Mouse (Mus musculus) embryonic facial prominence, embryonic 10.5 days (tissue): ENCODE results near the gene Ing1. TPM values are rescaled to one million over a fixed set of nuclear protein-coding genes. Genes with fewer than 3 reads are reported as not detected.

Experiments used
- DNase-seq: peaks from one replicate; pipeline ENCODE4 v3.0.0-alpha.2; 2017; ENCODE audit warnings: low spot score
- H3K27ac ChIP-seq: fragments of 300-500 bp; sonication (generic); replicated peaks from 2 replicates; pipeline ENCODE4 v1.5.1; 2016; ENCODE audit warnings: mild to moderate bottlenecking
- H3K27me3 ChIP-seq: fragments of 300-500 bp; sonication (generic); replicated peaks from 2 replicates; pipeline ENCODE4 v1.6.1; 2016; ENCODE audit warnings: low read depth, mild to moderate bottlenecking; ENCODE audit not compliant: poor library complexity, severe bottlenecking
- H3K36me3 ChIP-seq: fragments of 300-500 bp; sonication (generic); replicated peaks from 2 replicates; pipeline ENCODE4 v1.6.1; 2016; ENCODE audit warnings: mild to moderate bottlenecking, moderate library complexity
- H3K4me1 ChIP-seq: fragments of 300-500 bp; sonication (generic); 2 replicates; pipeline ENCODE4 v1.6.1; 2016
- H3K4me3 ChIP-seq: fragments of 300-500 bp; sonication (generic); 2 replicates; pipeline ENCODE4 v1.5.1; 2016; ENCODE audit warnings: mild to moderate bottlenecking, moderate library complexity
- H3K9me3 ChIP-seq: fragments of 300-500 bp; sonication (generic); 2 replicates; pipeline ENCODE4 v1.6.1; 2016; ENCODE audit warnings: mild to moderate bottlenecking
- WGBS: fragments of 180-500 bp; shearing (Covaris S2); methylation state at CpG from one replicate; pipeline ENCODE4 v1.1.7; 2016; 5-methylcytosine and 5-hydroxymethylcytosine counted together
- polyA plus RNA-seq: library from polyadenylated mRNA; unstranded; fragments of >200 nt; fragmentation: Nextera tagmentation; extraction: Ambion mirVana; gene quantifications from 2 replicates; pipeline ENCODE4 v1.2.1, GENCODE M21; 2016

Gene Ing1
- polyA plus RNA-seq: 31.1 and 32.6 TPM in 2 replicates

DNA sequence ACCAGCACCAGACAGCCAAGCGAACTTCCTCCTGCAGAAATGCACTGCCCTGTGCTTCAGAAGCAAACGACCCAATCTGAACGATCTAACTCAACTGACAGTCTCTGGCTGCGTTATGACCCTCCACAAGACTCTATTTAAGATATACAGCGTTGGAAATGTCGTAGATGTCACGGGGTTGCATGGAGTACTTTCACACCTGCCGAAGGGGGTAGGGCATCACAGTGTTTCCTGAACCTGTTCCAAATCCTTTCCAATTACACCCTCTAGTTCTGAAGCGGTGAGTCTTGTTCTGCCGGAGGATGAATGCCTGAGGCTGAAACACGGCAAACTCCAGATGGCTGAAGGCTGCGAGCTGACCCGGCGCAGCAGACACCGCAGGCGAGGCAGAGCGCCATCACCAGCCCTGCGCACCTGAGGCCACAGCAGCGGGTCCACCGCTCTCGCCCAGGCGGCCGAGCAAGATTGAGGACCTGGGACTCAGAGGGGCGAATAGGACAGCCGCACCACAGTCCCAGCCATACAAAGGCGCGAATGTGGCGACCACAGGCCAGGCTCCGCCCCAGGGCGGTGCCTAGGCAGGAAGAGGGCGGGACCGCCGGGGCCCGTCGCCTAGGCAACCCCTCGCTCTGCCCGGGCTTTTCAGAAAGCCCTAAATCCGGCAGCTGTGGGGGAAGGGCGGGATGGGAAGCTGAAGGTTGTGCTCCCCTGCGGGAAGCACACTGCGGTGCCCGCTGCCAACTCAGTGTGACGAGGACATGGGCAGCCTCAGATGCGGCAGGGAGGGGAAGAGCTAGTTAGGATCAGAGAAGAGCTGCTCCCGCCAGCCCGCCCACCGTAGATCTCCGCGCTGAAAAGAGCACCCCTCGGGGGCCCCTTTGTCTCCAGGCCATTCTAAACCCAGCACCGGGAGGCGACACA is at the start of gene Ing1:
Gene Ing1, plus strand, starts transcription at position 773 of the 921 bp plus-strand sequence.
- under 1% methylated on average over 52 of the region's 52 CpGs for WGBS
- no peaks in the 10 kb centered on the region for H3K36me3 ChIP-seq
- peak within 1 kb of the TSS; percentile 99 for H3K27ac ChIP-seq
- peak; percentile 98 for DNase-seq
- H3K4me3 ChIP-seq: peak within 1 kb of the TSS; percentile 94
- H3K4me1 ChIP-seq: peaks cover 41% of the 10 kb centered on the region
- no peaks in the 10 kb centered on the region for H3K9me3 ChIP-seq
- H3K27me3 ChIP-seq: 0 out of 2 replicates have a peak, but pooled peaks cover 4% of the 10 kb centered on the region

DNA sequence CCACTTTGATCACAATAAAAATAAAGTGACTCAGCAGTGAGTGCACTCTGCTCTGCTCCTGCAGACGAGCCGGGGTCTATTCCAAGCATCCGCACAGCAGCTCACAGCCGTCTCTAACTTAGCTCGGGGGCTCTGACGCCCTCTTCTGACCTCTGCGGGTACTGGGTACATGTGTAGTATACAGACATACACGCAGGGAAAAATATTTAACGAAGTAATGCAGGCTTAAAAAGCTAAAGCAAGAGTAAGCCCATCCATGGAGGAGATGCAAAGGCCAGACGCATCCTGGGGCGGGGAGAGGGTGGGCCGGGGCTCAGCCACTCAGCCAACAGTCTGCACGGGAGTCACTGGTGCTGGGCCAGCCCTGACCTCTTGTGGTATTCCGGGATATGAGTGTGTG is 49.3 kb upstream of the Ing1 start:
- 83% methylated on average over 14 of the region's 14 CpGs for WGBS
- H3K4me1 ChIP-seq: 0 out of 2 replicates have a peak, but pooled peaks cover 2% of the 10 kb centered on the region
- H3K27me3 ChIP-seq: no peaks in the 10 kb centered on the region
- no peaks in the 10 kb centered on the region for H3K9me3 ChIP-seq
- H3K27ac ChIP-seq: no peak overlapping the region
- no peak for DNase-seq
- no peak overlapping the region for H3K4me3 ChIP-seq
- H3K36me3 ChIP-seq: peaks cover 98% of the 10 kb centered on the region

DNA sequence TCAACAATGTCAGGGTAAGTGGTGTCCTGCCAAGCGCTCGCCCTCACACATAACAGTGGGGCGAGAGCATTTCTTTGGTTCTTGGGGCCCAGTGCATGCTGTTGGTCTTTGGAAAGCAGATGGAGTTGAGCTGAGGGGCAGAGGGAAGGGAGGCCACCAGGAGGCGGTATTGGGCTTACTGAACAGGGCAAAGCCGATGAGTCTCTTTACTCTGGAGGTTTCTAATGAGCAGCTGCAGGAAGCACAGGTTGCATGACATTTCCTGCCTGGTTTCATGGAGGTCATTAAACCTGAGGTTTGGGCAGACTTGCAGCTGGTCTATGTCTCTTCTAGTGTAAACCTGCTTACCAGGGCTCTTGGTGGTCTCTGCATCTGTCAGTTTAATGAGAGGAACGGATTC is 48.6 kb upstream of the Ing1 start:
- no peak overlapping the region for H3K4me3 ChIP-seq

GRCm38 (mm10) chr8:11508880-11509279 is 46.5 kb upstream of the Ing1 start:
- Histone ChIP-seq H3K4me3 (no peak overlapping the region), H3K9me3 (no peaks in the 10 kb centered on the region), H3K27ac (no peak overlapping the region), H3K4me1 (0 out of 2 replicates have a peak, but pooled peaks cover 2% of the 10 kb centered on the region), H3K27me3 (no peaks in the 10 kb centered on the region), H3K36me3 (peaks cover 99% of the 10 kb centered on the region)
- 85% methylated on average over 10 of the region's 10 CpGs for WGBS
- DNase-seq: no peak

More for the DNA sequence above, 48.6 kb upstream of the Ing1 start:
- no peaks in the 10 kb centered on the region for H3K27me3 ChIP-seq
- 0 out of 2 replicates have a peak, but pooled peaks cover 2% of the 10 kb centered on the region for H3K4me1 ChIP-seq
- peaks cover 99% of the 10 kb centered on the region for H3K36me3 ChIP-seq
- H3K9me3 ChIP-seq: no peaks in the 10 kb centered on the region
- no peak overlapping the region for H3K27ac ChIP-seq
- 73% methylated on average over 6 of the region's 6 CpGs for WGBS
- DNase-seq: peak; percentile 72

GRCm38 (mm10) chr8:11510971-11511370 is 44.4 kb upstream of the Ing1 start:
- peaks cover 99% of the 10 kb centered on the region for H3K36me3 ChIP-seq
- WGBS: 84% methylated on average over 5 of the region's 5 CpGs
- no peak for DNase-seq

DNA sequence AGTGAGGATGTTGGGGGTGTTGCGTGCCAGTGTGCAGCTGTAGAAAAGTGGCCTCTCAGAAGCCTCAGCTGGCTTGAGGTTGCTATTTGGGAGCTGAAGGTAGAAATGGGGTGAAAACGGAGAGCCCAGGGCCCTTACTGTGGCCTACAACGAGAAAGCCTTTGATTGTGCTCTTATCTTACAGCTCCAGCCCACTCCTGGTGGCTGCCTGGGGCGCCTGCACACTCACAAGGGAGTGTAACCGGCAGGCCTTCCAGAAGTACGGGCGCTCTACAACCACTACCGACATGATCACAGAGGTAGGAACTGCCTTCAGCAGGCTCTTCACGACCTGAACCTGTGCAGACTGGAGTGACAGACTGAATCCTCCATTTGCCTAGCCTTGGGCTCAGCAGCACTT is 42.7 kb upstream of the Ing1 start:
- Histone ChIP-seq H3K27me3 (no peaks in the 10 kb centered on the region), H3K9me3 (no peaks in the 10 kb centered on the region), H3K27ac (no peak overlapping the region), H3K36me3 (peaks cover 99% of the 10 kb centered on the region), H3K4me1 (0 out of 2 replicates have a peak, but pooled peaks cover 2% of the 10 kb centered on the region), H3K4me3 (no peak overlapping the region)
- 91% methylated on average over 9 of the region's 9 CpGs for WGBS
- no peak for DNase-seq

More at GRCm38 (mm10) chr8:11510971-11511370, 44.4 kb upstream of the Ing1 start:
- Histone ChIP-seq H3K27me3 (no peaks in the 10 kb centered on the region), H3K9me3 (no peaks in the 10 kb centered on the region), H3K4me1 (0 out of 2 replicates have a peak, but pooled peaks cover 2% of the 10 kb centered on the region), H3K4me3 (no peak overlapping the region), H3K27ac (no peak overlapping the region)

- no peak overlapping the region for H3K27ac ChIP-seq
- no peak overlapping the region for H3K4me3 ChIP-seq
- WGBS: 89% methylated on average over 5 of the region's 5 CpGs
- no peaks in the 10 kb centered on the region for H3K9me3 ChIP-seq
- DNase-seq: no peak
- no peaks in the 10 kb centered on the region for H3K27me3 ChIP-seq
- no peaks in the 10 kb centered on the region for H3K4me1 ChIP-seq
- peaks cover 98% of the 10 kb centered on the region for H3K36me3 ChIP-seq
These were observed 42.1 kb upstream of the Ing1 start for GRCm38 (mm10) chr8:11513247-11513646.

GRCm38 (mm10) chr8:11516292-11516691 is 39.1 kb upstream of the Ing1 start:
- H3K27me3 ChIP-seq: no peaks in the 10 kb centered on the region
- H3K36me3 ChIP-seq: peaks cover 88% of the 10 kb centered on the region
- whole genome bisulfite sequencing: 94% methylated on average over 9 of the region's 9 CpGs
- H3K27ac ChIP-seq: no peak overlapping the region
- no peak overlapping the region for H3K4me3 ChIP-seq
- no peak for DNase-seq
- H3K4me1 ChIP-seq: no peaks in the 10 kb centered on the region
- no peaks in the 10 kb centered on the region for H3K9me3 ChIP-seq

DNA sequence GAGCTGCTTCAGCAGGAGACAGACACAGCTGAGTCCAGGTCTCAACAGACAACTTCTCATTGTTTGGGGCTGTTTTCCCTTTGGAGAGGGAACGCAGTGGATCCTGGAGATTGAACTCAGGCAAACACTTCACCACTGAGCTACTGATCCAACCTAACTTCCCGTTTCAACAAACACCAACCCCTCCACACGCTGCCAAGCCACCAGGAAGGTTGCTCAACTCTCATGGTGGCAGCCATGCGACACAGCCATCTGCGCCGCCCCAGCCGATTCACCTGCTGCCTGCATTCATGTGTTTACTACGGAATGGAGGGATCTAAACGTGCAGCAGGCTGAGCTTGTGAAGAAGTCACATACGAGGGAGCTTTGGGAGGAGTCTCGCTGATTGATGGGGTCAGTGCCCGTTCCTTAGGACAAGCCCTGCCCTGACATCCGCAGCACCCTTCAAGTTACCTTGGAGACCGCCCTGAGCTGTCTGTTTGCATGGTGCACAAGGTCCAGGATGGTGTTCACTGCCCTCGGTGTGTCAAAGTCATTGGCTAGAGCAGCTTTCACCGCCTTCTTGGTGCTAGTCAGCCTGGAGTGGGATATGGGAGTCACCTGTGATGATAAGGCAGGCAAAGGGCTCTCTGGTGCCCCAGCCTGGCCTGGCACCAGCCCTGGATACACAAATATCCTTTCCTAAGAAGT is 37.9 kb upstream of the Ing1 start:
- 91% methylated on average over 16 of the region's 16 CpGs for WGBS

GRCm38 (mm10) chr8:11518056-11518396 is 37.3 kb upstream of the Ing1 start:
- H3K27me3 ChIP-seq: no peaks in the 10 kb centered on the region
- H3K9me3 ChIP-seq: no peaks in the 10 kb centered on the region
- H3K27ac ChIP-seq: no peak overlapping the region
- 91% methylated on average over 6 of the region's 6 CpGs for WGBS
- peaks cover 77% of the 10 kb centered on the region for H3K36me3 ChIP-seq
- no peak overlapping the region for H3K4me3 ChIP-seq
- no peak for DNase-seq
- H3K4me1 ChIP-seq: no peaks in the 10 kb centered on the region; the same call in 1 of the 2 replicates

More for the DNA sequence above, 37.9 kb upstream of the Ing1 start:
- Histone ChIP-seq H3K4me3 (no peak overlapping the region), H3K36me3 (peaks cover 82% of the 10 kb centered on the region), H3K9me3 (no peaks in the 10 kb centered on the region), H3K27ac (no peak overlapping the region), H3K4me1 (no peaks in the 10 kb centered on the region; the same call in 1 of the 2 replicates), H3K27me3 (no peaks in the 10 kb centered on the region)
- DNase-seq: no peak

DNA sequence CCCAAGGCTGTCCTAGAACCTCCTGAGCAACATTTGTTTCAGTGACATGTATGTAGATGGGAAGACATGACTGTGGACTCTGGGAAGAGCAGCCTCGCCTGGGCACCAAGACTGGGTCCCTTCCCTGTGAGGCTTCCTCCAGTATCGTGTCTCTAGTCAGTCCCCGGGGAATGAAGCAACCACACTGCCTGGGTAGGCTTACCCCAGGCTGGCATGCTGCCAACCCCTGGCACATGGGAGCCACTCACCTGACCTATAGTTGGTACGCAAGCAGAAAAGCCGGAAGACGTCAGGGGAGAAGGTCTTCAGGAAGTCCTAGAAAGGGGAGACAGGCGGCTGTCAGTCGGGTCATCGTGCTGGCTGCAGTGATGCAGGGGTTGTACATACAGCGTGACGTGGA is 36.7 kb upstream of the Ing1 start:
- Histone ChIP-seq H3K4me3 (no peak overlapping the region), H3K4me1 (no peaks in the 10 kb centered on the region; the same call in 1 of the 2 replicates), H3K9me3 (no peaks in the 10 kb centered on the region), H3K36me3 (peaks cover 70% of the 10 kb centered on the region), H3K27ac (no peak overlapping the region), H3K27me3 (no peaks in the 10 kb centered on the region)
- no peak for DNase-seq
- 95% methylated on average over 11 of the region's 11 CpGs for WGBS

DNA sequence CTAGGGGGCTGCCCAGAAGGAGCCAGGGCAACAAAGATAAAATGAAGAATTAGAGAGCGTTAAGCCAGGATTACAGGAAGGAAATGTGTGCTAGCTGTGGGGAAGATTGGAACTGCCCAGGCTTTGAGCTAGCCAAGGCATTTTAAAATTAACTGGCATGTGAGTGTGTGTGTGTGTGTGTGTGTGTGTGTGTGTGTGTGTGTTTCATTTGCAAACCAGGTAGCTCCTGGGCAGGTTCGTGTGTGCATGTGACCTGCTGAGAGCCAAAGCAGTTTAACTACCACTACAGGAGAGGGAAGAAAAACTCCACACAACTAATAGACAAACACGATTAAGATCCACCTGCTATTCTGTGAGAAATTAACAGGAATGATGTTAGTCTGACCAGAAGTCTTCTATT is 32.0 kb upstream of the Ing1 start:
- H3K27me3 ChIP-seq: no peaks in the 10 kb centered on the region
- H3K9me3 ChIP-seq: no peaks in the 10 kb centered on the region
- H3K36me3 ChIP-seq: peaks cover 34% of the 10 kb centered on the region
- no peak overlapping the region for H3K27ac ChIP-seq
- WGBS: 86% methylated on average over 3 of the region's 3 CpGs
- DNase-seq: no peak
- H3K4me1 ChIP-seq: no peaks in the 10 kb centered on the region; the same call in 1 of the 2 replicates
- no peak overlapping the region for H3K4me3 ChIP-seq
